Mouse (Mus musculus) liver, embryonic 16.5 days (tissue): Measurements from ENCODE around the gene Tspo2. TPM values are rescaled to one million over a fixed set of nuclear protein-coding genes. Genes with fewer than 3 reads are reported as not detected.
"Not testable (repeated sequence)": the region's sequence is repeated elsewhere in the genome, so short reads cannot be mapped to it uniquely, and the experiment has no call there.

ENCODE experiments used
- ATAC-seq: fragments of 200-750 bp; cut with Nextera tagmentation; 2 replicates; pipeline ENCODE4 v1.8.0; 2017; ENCODE audit warnings: low read depth, mild to moderate bottlenecking, moderate number of reproducible peaks, moderate library complexity
- H3K27ac ChIP-seq: fragments of 300-500 bp; sonication (generic); 2 replicates; pipeline ENCODE4 v1.5.1; 2014; ENCODE audit warnings: mild to moderate bottlenecking, low read length
- H3K27me3 ChIP-seq: fragments of 300-500 bp; sonication (generic); 2 replicates; pipeline ENCODE4 v1.6.1; 2014; ENCODE audit warnings: low read depth, low read length, mixed read lengths; ENCODE audit not compliant: control insufficient read depth, insufficient read depth
- H3K36me3 ChIP-seq: fragments of 300-500 bp; sonication (generic); 2 replicates; pipeline ENCODE4 v1.6.1; 2014; ENCODE audit warnings: mild to moderate bottlenecking; ENCODE audit not compliant: control insufficient read depth, insufficient read depth
- H3K4me1 ChIP-seq: fragments of 300-500 bp; sonication (generic); 2 replicates; pipeline ENCODE4 v1.6.1; 2014; ENCODE audit warnings: low read depth, low read length, mixed read lengths; ENCODE audit not compliant: control insufficient read depth
- H3K4me2 ChIP-seq: fragments of 300-500 bp; sonication (generic); 2 replicates; pipeline ENCODE4 v1.6.1; 2014; ENCODE audit warnings: low read depth, low read length, mixed read lengths
- H3K4me3 ChIP-seq: fragments of 300-500 bp; sonication (generic); 2 replicates; pipeline ENCODE4 v1.5.1; 2014; ENCODE audit warnings: low read depth, mild to moderate bottlenecking, low read length
- H3K9ac ChIP-seq: fragments of 300-500 bp; sonication (generic); 2 replicates; pipeline ENCODE4 v1.6.1; 2014; ENCODE audit warnings: low read depth, low read length
- H3K9me3 ChIP-seq: fragments of 300-500 bp; sonication (generic); replicated peaks from 2 replicates; pipeline ENCODE4 v1.6.1; 2016; ENCODE audit warnings: low read length; ENCODE audit not compliant: control insufficient read depth
- whole genome bisulfite sequencing: fragments of 180-500 bp; shearing (Covaris S2); extraction: QIAGEN DNeasy Blood & Tissue Kit; methylation state at CpG from one replicate; pipeline ENCODE4 v1.1.7; 2014; ENCODE audit not compliant: insufficient replicate concordance; 5-methylcytosine and 5-hydroxymethylcytosine counted together
- polyA plus RNA-seq: library from polyadenylated mRNA; unstranded; fragments of >200 nt; fragmentation: Nextera tagmentation; extraction: Ambion mirVana; gene quantifications from 2 replicates; pipeline ENCODE4 v1.2.1, GENCODE M21; 2015

Tspo2 gene
- polyA plus RNA-seq, 1 experiment from 2014 or later = 193 TPM

GRCm38 (mm10) chr17:48479952-48480351 is 28.6 kb upstream of the Tspo2 start:
- 75% methylated on average over 10 of the region's 10 CpGs for WGBS
- H3K4me3 ChIP-seq = no peak overlapping the region
- no peak overlapping the region for H3K9ac ChIP-seq
- no peaks in the 10 kb centered on the region for H3K27me3 ChIP-seq
- no peaks in the 10 kb centered on the region for H3K9me3 ChIP-seq
- no peaks in the 10 kb centered on the region for H3K36me3 ChIP-seq
- H3K27ac ChIP-seq = no peak overlapping the region
- H3K4me1 ChIP-seq = peaks cover 3% of the 10 kb centered on the region; the same call in 1 of the 2 replicates
- ATAC-seq = no peak
- H3K4me2 ChIP-seq = no peak overlapping the region

GRCm38 (mm10) chr17:48475444-48475843 is 24.1 kb upstream of the Tspo2 start:
- no peaks in the 10 kb centered on the region for H3K4me1 ChIP-seq
- no peaks in the 10 kb centered on the region for H3K36me3 ChIP-seq
- no peak overlapping the region for H3K4me2 ChIP-seq
- H3K27me3 ChIP-seq = no peaks in the 10 kb centered on the region
- H3K4me3 ChIP-seq = no peak overlapping the region
- 65% methylated on average over 8 of the region's 8 CpGs for WGBS
- H3K9me3 ChIP-seq = no peaks in the 10 kb centered on the region
- no peak overlapping the region for H3K9ac ChIP-seq
- no peak overlapping the region for H3K27ac ChIP-seq
- no peak for ATAC-seq

- WGBS = 72% methylated on average over 6 of the region's 6 CpGs
- not testable (repeated sequence) for ATAC-seq, H3K4me2 ChIP-seq, H3K9ac ChIP-seq, H3K4me1 ChIP-seq, H3K27ac ChIP-seq, H3K36me3 ChIP-seq, H3K4me3 ChIP-seq, H3K9me3 ChIP-seq, H3K27me3 ChIP-seq
These were observed 23.0 kb upstream of the Tspo2 start for GRCm38 (mm10) chr17:48474282-48474681.

- WGBS = 8% methylated on average over 22 of the region's 22 CpGs
- H3K4me1 ChIP-seq = peaks cover 12% of the 10 kb centered on the region
- H3K9ac ChIP-seq = peak overlapping the region; percentile 56
- peak overlapping the region; percentile 56 for H3K4me3 ChIP-seq
- ATAC-seq = peak; percentile 73
- no peaks in the 10 kb centered on the region for H3K9me3 ChIP-seq
- H3K36me3 ChIP-seq = no peaks in the 10 kb centered on the region
- no peaks in the 10 kb centered on the region for H3K27me3 ChIP-seq
- H3K4me2 ChIP-seq = peak overlapping the region; percentile 78
- peak overlapping the region; percentile 80 for H3K27ac ChIP-seq
These were observed 16.3 kb upstream of the Tspo2 start for GRCm38 (mm10) chr17:48467395-48468231.

GRCm38 (mm10) chr17:48466769-48467394 is 15.6 kb upstream of the Tspo2 start:
- peak; percentile 95 for ATAC-seq
- Histone ChIP-seq H3K27me3 (no peaks in the 10 kb centered on the region), H3K4me1 (peaks cover 12% of the 10 kb centered on the region), H3K36me3 (no peaks in the 10 kb centered on the region), H3K4me3 (peak overlapping the region; percentile 56), H3K4me2 (peak overlapping the region; percentile 78), H3K27ac (peak overlapping the region; percentile 80), H3K9ac (peak overlapping the region; percentile 56), H3K9me3 (no peaks in the 10 kb centered on the region)
- 29% methylated on average over 22 of the region's 22 CpGs for WGBS

GRCm38 (mm10) chr17:48463391-48463790 is 12.1 kb upstream of the Tspo2 start:
- no peaks in the 10 kb centered on the region for H3K36me3 ChIP-seq
- H3K9ac ChIP-seq = no peak overlapping the region
- no peaks in the 10 kb centered on the region for H3K27me3 ChIP-seq
- H3K9me3 ChIP-seq = no peaks in the 10 kb centered on the region
- ATAC-seq = no peak
- H3K4me2 ChIP-seq = no peak overlapping the region
- 83% methylated on average over 4 of the region's 4 CpGs for WGBS
- no peak overlapping the region for H3K27ac ChIP-seq
- H3K4me1 ChIP-seq = peaks cover 12% of the 10 kb centered on the region
- no peak overlapping the region for H3K4me3 ChIP-seq

- ATAC-seq = no peak
- WGBS = 79% methylated on average over 13 of the region's 13 CpGs
These were observed 10.8 kb upstream of the Tspo2 start for GRCm38 (mm10) chr17:48462096-48462495.

GRCm38 (mm10) chr17:48457971-48458653 is 6.8 kb upstream of the Tspo2 start:
- Histone ChIP-seq H3K27ac (no peak overlapping the region), H3K27me3 (no peaks in the 10 kb centered on the region), H3K9me3 (no peaks in the 10 kb centered on the region), H3K4me2 (no peak overlapping the region), H3K4me1 (peaks cover 28% of the 10 kb centered on the region), H3K4me3 (no peak overlapping the region), H3K9ac (no peak overlapping the region), H3K36me3 (no peaks in the 10 kb centered on the region)
- WGBS = 43% methylated on average over 13 of the region's 13 CpGs
- ATAC-seq = no peak

More at GRCm38 (mm10) chr17:48462096-48462495, 10.8 kb upstream of the Tspo2 start:
- H3K36me3 ChIP-seq = no peaks in the 10 kb centered on the region
- no peak overlapping the region for H3K9ac ChIP-seq
- no peaks in the 10 kb centered on the region for H3K27me3 ChIP-seq
- H3K4me3 ChIP-seq = no peak overlapping the region
- no peak overlapping the region for H3K27ac ChIP-seq
- H3K9me3 ChIP-seq = no peaks in the 10 kb centered on the region
- peaks cover 16% of the 10 kb centered on the region for H3K4me1 ChIP-seq
- no peak overlapping the region for H3K4me2 ChIP-seq
